ENCODE assay signal across 12 mouse cellular contexts in the genomic region with DNA sequence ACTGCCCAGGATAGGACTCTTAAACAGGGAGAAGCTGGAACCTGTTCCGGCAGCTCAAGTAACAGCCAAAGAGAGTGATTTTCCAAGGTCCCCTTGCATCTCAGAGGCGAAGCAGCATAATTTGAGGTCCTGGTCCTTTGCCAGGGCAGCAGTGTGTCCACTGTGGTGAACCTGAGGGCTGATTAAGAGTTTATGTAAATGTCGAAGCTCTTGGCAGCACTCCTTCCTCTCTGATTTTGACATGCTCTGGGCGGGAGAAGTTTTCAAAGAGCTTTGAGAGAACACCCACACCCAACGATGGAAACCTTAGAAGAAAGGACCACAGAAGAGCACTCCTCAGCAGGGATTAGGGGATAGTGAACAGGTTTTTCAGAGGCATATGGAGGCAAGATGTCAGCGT.
DNase-seq lines count a peak whose midpoint lies in the region; ATAC-seq and TF ChIP-seq lines count a peak whose summit lies in the region.
"Had no signal": no experiment of that assay in that cellular context is flagged by ENCODE, and none has a peak within 500 bp of the region (broad histone marks: within the 10 kb centered on the region; RNA-seq: fewer than 3 reads in every experiment).

No protein-coding gene starts in this region.

- H3K27me3 ChIP-seq in embryonic facial prominence, embryonic 13.5 days: no peaks in the 10 kb centered on the region
- 0 out of 2 replicates have a peak, but pooled peaks cover 3% of the 10 kb centered on the region for H3K27me3 ChIP-seq in embryonic facial prominence, embryonic 10.5 days (replicated peaks; ENCODE audit: low read depth, poor library complexity, severe bottlenecking)
- no peaks in the 10 kb centered on the region for H3K27me3 ChIP-seq in heart, embryonic 16.5 days (ENCODE audit: control insufficient read depth, insufficient read depth, low read length)
- no peaks in the 10 kb centered on the region for H3K27me3 ChIP-seq in intestine, postnatal 0 days (replicated peaks; ENCODE audit: control insufficient read depth, insufficient read depth, low read length)

- DNase-seq in embryonic facial prominence, embryonic 10.5 days (ENCODE audit: low spot score): no peak
- peak; percentile 72 for DNase-seq in left cerebral cortex, postnatal 4 days
- DNase-seq in left cerebral cortex, postnatal 14 days (ENCODE audit: low spot score in 2 of 2): no peak
- DNase-seq in kidney, postnatal 4 days: peak; percentile 64 to 75
- DNase-seq in liver: no peak
- DNase-seq: gastrocnemius, postnatal 25 days; retina, postnatal 1 day had no signal

- WGBS in embryonic facial prominence, embryonic 13.5 days: 45% methylated on average over 6 of the region's 6 CpGs
- WGBS in embryonic facial prominence, embryonic 10.5 days: 77% methylated on average over 6 of the region's 6 CpGs
- WGBS in heart, embryonic 16.5 days: 42% methylated on average over 6 of the region's 6 CpGs
- 70% methylated on average over 6 of the region's 6 CpGs for WGBS in intestine, postnatal 0 days

- H3K9me3 ChIP-seq in embryonic facial prominence, embryonic 13.5 days: no peaks in the 10 kb centered on the region
- H3K9me3 ChIP-seq in embryonic facial prominence, embryonic 10.5 days: no peaks in the 10 kb centered on the region
- H3K9me3 ChIP-seq in heart, embryonic 16.5 days (replicated peaks; ENCODE audit: control insufficient read depth, low read length): no peaks in the 10 kb centered on the region
- H3K9me3 ChIP-seq in intestine, postnatal 0 days (ENCODE audit: control insufficient read depth): no peaks in the 10 kb centered on the region

- no peak for ATAC-seq in embryonic facial prominence, embryonic 13.5 days (ENCODE audit: insufficient number of reproducible peaks, insufficient read depth, low FRiP score, low TSS enrichment, low read depth)
- no peak for ATAC-seq in heart, embryonic 16.5 days (replicated peaks; ENCODE audit: extremely low read depth, insufficient read depth, low FRiP score)
- no peak for ATAC-seq in intestine, postnatal 0 days
- ATAC-seq: CD4-positive, CD25-positive, alpha-beta regulatory T cell, adult 4 months; inflammation-experienced regulatory T-cells, adult 6 months had no signal

- intact Hi-C loops in left cerebral cortex, postnatal 4 days (cut with DNase I): no loop called here
- intact Hi-C loops in left cerebral cortex, postnatal 14 days (cut with DNase I): no loop called here

- H3K4me2 ChIP-seq in embryonic facial prominence, embryonic 13.5 days: no peak overlapping the region
- H3K4me2 ChIP-seq in heart, embryonic 16.5 days (ENCODE audit: low read depth, low read length): no peak overlapping the region
- H3K4me2 ChIP-seq in intestine, postnatal 0 days (replicated peaks; ENCODE audit: low read depth): no peak overlapping the region

- TF ChIP-seq CTCF in intestine, postnatal 0 days (IDR thresholded peaks at IDR 0.05; ENCODE audit: low read depth): no peak

- no peak overlapping the region for H3K4me3 ChIP-seq in embryonic facial prominence, embryonic 13.5 days
- no peak overlapping the region for H3K4me3 ChIP-seq in embryonic facial prominence, embryonic 10.5 days
- no peak overlapping the region for H3K4me3 ChIP-seq in heart, embryonic 16.5 days (ENCODE audit: low read length)
- H3K4me3 ChIP-seq in intestine, postnatal 0 days (ENCODE audit: low read depth, low read length): no peak overlapping the region

- no peak overlapping the region for H3K9ac ChIP-seq in embryonic facial prominence, embryonic 13.5 days
- H3K9ac ChIP-seq in heart, embryonic 16.5 days (ENCODE audit: low read length): no peak overlapping the region
- no peak overlapping the region for H3K9ac ChIP-seq in intestine, postnatal 0 days (ENCODE audit: low read depth, low read length)

- H3K27ac ChIP-seq in embryonic facial prominence, embryonic 13.5 days: peak overlapping the region; percentile 3; the same call in 1 of the 2 replicates
- no peak overlapping the region for H3K27ac ChIP-seq in embryonic facial prominence, embryonic 10.5 days (replicated peaks)
- H3K27ac ChIP-seq in heart, embryonic 16.5 days (ENCODE audit: low read length): peak overlapping the region; percentile 68
- H3K27ac ChIP-seq in intestine, postnatal 0 days (ENCODE audit: low read depth, low read length): no peak overlapping the region

- no peaks in the 10 kb centered on the region for H3K36me3 ChIP-seq in embryonic facial prominence, embryonic 13.5 days
- no peaks in the 10 kb centered on the region for H3K36me3 ChIP-seq in embryonic facial prominence, embryonic 10.5 days (replicated peaks)
- H3K36me3 ChIP-seq in heart, embryonic 16.5 days (ENCODE audit: control insufficient read depth, insufficient read depth): no peaks in the 10 kb centered on the region
- no peaks in the 10 kb centered on the region for H3K36me3 ChIP-seq in intestine, postnatal 0 days (ENCODE audit: control insufficient read depth, insufficient read depth)

- H3K4me1 ChIP-seq in embryonic facial prominence, embryonic 13.5 days: peaks cover 39% of the 10 kb centered on the region
- peaks cover 31% of the 10 kb centered on the region for H3K4me1 ChIP-seq in embryonic facial prominence, embryonic 10.5 days
- peaks cover 51% of the 10 kb centered on the region for H3K4me1 ChIP-seq in heart, embryonic 16.5 days (ENCODE audit: control insufficient read depth, insufficient read depth, low read length)
- H3K4me1 ChIP-seq in intestine, postnatal 0 days (replicated peaks; ENCODE audit: control insufficient read depth, insufficient read depth, low read length): 0 out of 2 replicates have a peak, but pooled peaks cover 8% of the 10 kb centered on the region

Comparison
In these comparisons a context has a peak if more than half of its experiments do, and no peak if none do; other contexts are left out.
1. H3K27ac ChIP-seq: peak in embryonic facial prominence, embryonic 13.5 days (single experiment) and heart, embryonic 16.5 days (single experiment); none in embryonic facial prominence, embryonic 10.5 days (single experiment) and intestine, postnatal 0 days (single experiment).
2. DNase-seq: peak in left cerebral cortex, postnatal 4 days (single experiment) and kidney, postnatal 4 days (2 of 2); none in embryonic facial prominence, embryonic 10.5 days (single experiment), left cerebral cortex, postnatal 14 days (0 of 2) and liver (single experiment).